Mouse (Mus musculus) liver, adult 2 months (tissue): Measurements from ENCODE around the gene Olfr1224-ps1. TPM values are rescaled to one million over a fixed set of nuclear protein-coding genes. Genes with fewer than 3 reads are reported as not detected.
"Not testable (repeated sequence)": the region's sequence is repeated elsewhere in the genome, so short reads cannot be mapped to it uniquely, and the experiment has no call there.

Experiments used
- DNase-seq: peaks from one replicate; pipeline ENCODE4 v3.0.0-alpha.2; 2011; ENCODE audit warnings: low read depth, low spot score; ENCODE audit errors: extremely low read depth
- H3K27ac ChIP-seq: fragments of 200-500 bp; replicated peaks from 2 replicates; pipeline ENCODE4 v1.5.1; 2012; ENCODE audit warnings: low read depth, mild to moderate bottlenecking, control low read depth, inconsistent platforms, low read length; ENCODE audit not compliant: insufficient read depth
- H3K27me3 ChIP-seq: fragments of 200-500 bp; 2 replicates; pipeline ENCODE4 v1.6.1; 2012; ENCODE audit warnings: mild to moderate bottlenecking, moderate library complexity, low read length, inconsistent platforms; ENCODE audit not compliant: control insufficient read depth, insufficient read depth
- H3K36me3 ChIP-seq: fragments of 200-500 bp; 2 replicates; pipeline ENCODE4 v1.6.1; 2012; ENCODE audit warnings: low read length, inconsistent platforms; ENCODE audit not compliant: control insufficient read depth, insufficient read depth
- H3K4me1 ChIP-seq: fragments of 200-500 bp; 2 replicates; pipeline ENCODE4 v1.6.1; 2011; ENCODE audit warnings: low read length; ENCODE audit not compliant: control insufficient read depth, insufficient read depth
- H3K4me3 ChIP-seq: fragments of 200-500 bp; 2 replicates; pipeline ENCODE4 v1.5.1; 2011; ENCODE audit warnings: low read depth, mild to moderate bottlenecking, control low read depth, low read length, moderate library complexity; ENCODE audit not compliant: insufficient read depth
- H3K79me2 ChIP-seq: fragments of 200-500 bp; 2 replicates; pipeline ENCODE4 v1.6.1; 2012; ENCODE audit warnings: inconsistent platforms, mild to moderate bottlenecking, low read length, moderate library complexity; ENCODE audit not compliant: control insufficient read depth, insufficient read depth
- H3K9ac ChIP-seq: fragments of 200-500 bp; 2 replicates; pipeline ENCODE4 v1.6.1; 2012; ENCODE audit warnings: low read depth, mild to moderate bottlenecking, control low read depth, inconsistent platforms, low read length
- CTCF ChIP-seq: fragments of 200-500 bp; IDR thresholded peaks from 2 replicates; pipeline ENCODE4 v1.5.1; 2011; ENCODE audit warnings: low read depth, low read length, control low read depth
- POLR2A ChIP-seq: fragments of 200-500 bp; IDR thresholded peaks from 2 replicates; pipeline ENCODE4 v1.6.1; 2011; ENCODE audit warnings: low read length, control low read depth; ENCODE audit not compliant: insufficient read depth; ENCODE audit errors: extremely low read depth
- WGBS: fragments of 180-500 bp; shearing (Covaris S2); methylation state at CpG from one replicate; pipeline ENCODE4 v1.1.7; 2018; 5-methylcytosine and 5-hydroxymethylcytosine counted together
- polyA plus RNA-seq: library from polyadenylated mRNA; depleted of rRNA; stranded (reverse); fragments of >200 nt; gene quantifications from 2 replicates; pipeline ENCODE4 v1.2.3, GENCODE M21; 2012; rRNA removed
- total RNA-seq: library from RNA; depleted of rRNA; stranded (reverse); fragments of >200 nt; gene quantifications from 2 replicates; pipeline ENCODE4 v1.2.3, GENCODE M21; 2014; rRNA removed

Olfr1224-ps1 gene
- not detected in 2 replicates for total RNA-seq
- not detected in 2 replicates for polyA plus RNA-seq

DNA sequence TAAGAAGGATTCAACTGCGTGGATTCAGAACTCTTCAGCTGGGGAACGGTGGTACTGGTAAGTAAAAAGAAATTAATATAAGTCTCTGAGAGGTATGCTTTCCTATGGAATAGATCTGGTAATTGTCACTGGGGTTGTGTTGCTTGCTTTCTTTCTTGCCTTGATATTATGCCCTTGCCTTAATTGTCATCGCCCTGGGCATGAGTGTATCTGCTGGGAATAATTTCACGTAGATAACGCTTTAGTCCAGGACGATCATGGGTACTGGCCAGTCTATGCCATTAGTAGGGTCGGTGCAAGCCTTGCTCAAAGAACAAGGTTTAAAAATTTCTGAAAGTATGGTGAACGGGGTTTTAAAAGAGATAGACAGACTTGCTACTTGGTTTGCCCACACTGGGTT, at the start of gene Olfr1224-ps1:
Gene Olfr1224-ps1, minus strand, starts transcription at position 101 of the 400 bp plus-strand sequence.
- WGBS = 91% methylated on average over 8 of the region's 8 CpGs
- H3K27ac ChIP-seq, DNase-seq: not testable (repeated sequence)

DNA sequence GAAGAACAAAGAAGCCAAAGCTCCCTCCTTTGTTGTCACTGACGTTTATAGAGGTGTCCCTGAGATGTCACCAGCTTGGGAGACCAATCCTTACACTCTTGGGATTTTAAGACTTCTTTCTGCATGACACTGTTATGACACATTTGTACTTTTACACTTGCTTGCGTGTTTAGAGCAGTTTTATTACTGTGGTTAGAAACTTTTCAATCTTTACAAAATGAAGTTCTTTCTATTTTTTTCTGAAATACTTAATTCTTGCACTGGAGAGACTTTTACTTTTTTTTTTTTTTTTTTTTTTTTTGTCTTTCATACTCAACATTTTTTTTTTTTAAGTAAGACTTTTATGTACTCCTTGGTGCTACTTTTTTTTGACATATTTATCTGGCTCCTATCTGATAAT, 36.1 kb upstream of the Olfr1224-ps1 start, which contains the start of gene Olfr1226:
Gene Olfr1226, minus strand, starts transcription at position 101 of the 400 bp plus-strand sequence.
- no peaks in the 10 kb centered on the region for H3K79me2 ChIP-seq
- TF ChIP-seq CTCF (no peak), POLR2A (no peak)
- no peak within 1 kb of the TSS for H3K27ac ChIP-seq
- H3K4me3 ChIP-seq = no peak within 1 kb of the TSS
- H3K4me1 ChIP-seq = no peaks in the 10 kb centered on the region
- no peaks in the 10 kb centered on the region for H3K36me3 ChIP-seq
- no peak for DNase-seq
- H3K27me3 ChIP-seq = no peaks in the 10 kb centered on the region
- H3K9ac ChIP-seq = no peak within 1 kb of the TSS
- WGBS = 42% methylated on average over 2 of the region's 2 CpGs

More for the DNA sequence above, at the start of gene Olfr1224-ps1:
- not testable (repeated sequence) for H3K36me3 ChIP-seq, H3K27me3 ChIP-seq, H3K9ac ChIP-seq, H3K4me3 ChIP-seq, H3K79me2 ChIP-seq, H3K4me1 ChIP-seq

DNA sequence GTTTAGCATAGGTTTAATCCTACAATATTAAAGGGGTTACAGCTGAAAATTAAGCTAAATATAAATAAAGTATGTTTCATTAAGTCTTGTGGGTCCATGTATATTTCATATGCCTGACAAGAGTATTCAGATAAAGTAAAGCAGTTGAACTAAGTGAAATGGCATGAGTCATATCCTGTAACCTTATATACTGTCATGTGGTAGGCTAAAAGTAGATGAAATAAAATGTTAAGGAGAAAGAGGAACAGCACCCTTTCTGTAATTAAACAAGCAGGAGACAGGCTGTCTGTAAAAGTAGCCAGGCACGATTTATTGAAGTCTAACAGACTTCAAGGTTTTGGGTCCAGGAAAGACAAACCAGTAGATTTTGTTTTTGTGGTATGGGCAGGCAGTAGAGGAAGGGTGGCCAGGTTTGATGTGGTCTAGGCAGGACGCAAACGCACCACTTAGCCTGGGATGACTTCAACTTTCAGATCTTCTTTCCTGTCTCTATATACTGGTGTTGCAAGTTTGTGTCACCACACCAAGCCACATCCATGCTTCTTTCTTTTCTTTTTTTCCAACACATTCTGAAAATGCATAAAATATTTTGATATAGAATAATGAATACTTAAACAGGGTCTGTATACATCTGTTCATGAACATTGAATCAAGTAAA, 32.6 kb upstream of the Olfr1224-ps1 start:
- no peaks in the 10 kb centered on the region for H3K27me3 ChIP-seq
- no peak overlapping the region for H3K4me3 ChIP-seq
- H3K27ac ChIP-seq = no peak overlapping the region
- no peak for DNase-seq
- H3K36me3 ChIP-seq = no peaks in the 10 kb centered on the region
- no peaks in the 10 kb centered on the region for H3K79me2 ChIP-seq
- no peak overlapping the region for H3K9ac ChIP-seq
- TF ChIP-seq POLR2A = no peak
- TF ChIP-seq CTCF = no peak
- 73% methylated on average over 3 of the region's 3 CpGs for WGBS
- no peaks in the 10 kb centered on the region for H3K4me1 ChIP-seq

DNA sequence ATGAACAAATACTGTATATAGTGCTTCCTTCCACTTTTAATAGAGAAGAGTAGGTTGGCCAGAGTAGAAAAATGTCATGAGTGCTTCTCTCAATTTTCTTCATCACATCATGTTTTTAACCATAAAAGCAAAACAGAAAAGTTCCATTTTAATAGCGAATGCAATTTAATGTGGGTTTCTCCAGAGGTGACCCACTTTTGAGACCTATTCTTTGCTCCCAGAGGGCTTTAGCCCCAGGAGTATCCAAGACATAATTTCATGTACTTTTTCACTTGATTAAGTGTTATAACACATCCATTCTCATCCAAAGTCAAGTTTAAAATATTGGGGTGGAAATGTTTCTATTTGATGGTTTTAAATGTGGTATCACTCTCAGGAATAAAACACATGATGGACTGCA, 10.7 kb upstream of the Olfr1224-ps1 start, which contains the start of gene Olfr1225:
Gene Olfr1225, minus strand, starts transcription at position 101 of the 400 bp plus-strand sequence.
- Histone ChIP-seq H3K36me3 (no peaks in the 10 kb centered on the region), H3K4me1 (no peaks in the 10 kb centered on the region), H3K4me3 (no peak within 1 kb of the TSS), H3K9ac (no peak within 1 kb of the TSS), H3K27me3 (no peaks in the 10 kb centered on the region), H3K27ac (no peak within 1 kb of the TSS), H3K79me2 (no peaks in the 10 kb centered on the region)
- no peak for TF ChIP-seq POLR2A
- no peak for TF ChIP-seq CTCF
- 76% methylated on average over 1 of the region's 1 CpGs for WGBS
- DNase-seq = no peak

DNA sequence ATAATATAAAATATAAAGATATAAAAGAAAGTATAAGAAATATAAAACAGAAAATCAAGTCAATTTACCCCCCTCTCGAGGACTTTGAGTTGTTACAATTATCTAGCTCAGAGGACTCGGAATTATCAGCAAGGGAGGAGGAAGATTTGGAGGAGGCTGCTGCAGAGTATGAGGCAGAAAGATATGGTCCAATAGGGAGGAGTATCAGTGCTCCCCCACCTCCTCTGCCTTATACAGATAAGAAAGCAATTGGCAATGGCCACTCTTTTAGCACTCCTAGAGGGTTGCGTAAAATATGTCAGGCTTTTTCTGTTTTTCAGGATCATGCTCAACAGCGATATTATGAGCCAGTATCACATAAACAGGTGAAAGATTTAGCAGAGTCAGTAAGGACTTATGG, 820 bp upstream of the Olfr1224-ps1 start:
- not testable (repeated sequence) for H3K27ac ChIP-seq, H3K9ac ChIP-seq, DNase-seq, H3K27me3 ChIP-seq, H3K79me2 ChIP-seq, H3K4me3 ChIP-seq, H3K4me1 ChIP-seq, H3K36me3 ChIP-seq
- 83% methylated on average over 4 of the region's 4 CpGs for WGBS

DNA sequence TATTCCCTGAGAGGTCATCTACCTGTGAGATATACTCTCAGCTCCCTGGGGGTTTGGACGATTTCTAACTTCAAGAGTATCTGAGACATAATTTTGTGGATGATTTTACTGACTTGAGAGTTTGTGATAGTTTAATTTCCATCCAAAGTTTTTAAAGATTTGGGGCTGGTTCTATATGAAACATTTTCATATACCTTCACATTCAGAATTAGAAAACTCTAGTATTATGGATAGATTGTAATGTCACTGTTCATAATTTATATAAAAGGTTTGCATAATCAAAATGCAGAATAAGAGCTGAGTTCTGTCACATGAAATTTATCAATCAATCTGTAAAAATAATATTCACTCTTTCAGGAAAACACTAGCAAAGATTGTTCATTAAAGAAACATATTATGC, 12.4 kb downstream of the Olfr1224-ps1 start, which contains the start of gene Olfr1223:
Gene Olfr1223, minus strand, starts transcription at position 101 of the 400 bp plus-strand sequence.
- Histone ChIP-seq H3K27me3 (no peaks in the 10 kb centered on the region), H3K4me1 (no peaks in the 10 kb centered on the region), H3K27ac (no peak within 1 kb of the TSS), H3K4me3 (no peak within 1 kb of the TSS), H3K79me2 (no peaks in the 10 kb centered on the region), H3K36me3 (no peaks in the 10 kb centered on the region), H3K9ac (no peak within 1 kb of the TSS)
- TF ChIP-seq CTCF (no peak), POLR2A (no peak)
- 49% methylated on average over 1 of the region's 1 CpGs for WGBS
- no peak for DNase-seq
